Mouse (Mus musculus): ENCODE measurements at regions not wholly inside any gene's neighbourhood (a gene's known extent, or its start where the extent isn't known, plus 50 kb on each side); places are given as distances from the start of the nearest gene placed in this dataset.

- TF ChIP-seq CTCF (conservative IDR thresholded peaks at IDR 0.05; ENCODE audit: insufficient read depth, insufficient read length, low read depth, low read length) (no peak), POLR2A (IDR thresholded peaks at IDR 0.05; ENCODE audit: low read depth, low read length) (no peak)
Measured at GRCm38 (mm10) chr9:42195651-42196050, 68.4 kb downstream of the Sc5d start.
